Mouse (Mus musculus): ENCODE measurements around the gene Tlr13.

Tlr13 gene

GRCm38 (mm10) chrX:106142936-106143335, at the start of gene Tlr13:
Gene Tlr13 (plus strand): TSS chrX:106143204.
- no peak for DNase-seq (ENCODE audit: low spot score)

- DNase-seq (ENCODE audit: low spot score) = no peak
Measured at GRCm38 (mm10) chrX:106105464-106105863, 37.5 kb upstream of the Tlr13 start.

GRCm38 (mm10) chrX:106113881-106114280, 29.1 kb upstream of the Tlr13 start:
- no peak for DNase-seq (ENCODE audit: low spot score)

GRCm38 (mm10) chrX:106114674-106115073, 28.3 kb upstream of the Tlr13 start:
- no peak for DNase-seq (ENCODE audit: low spot score)

- DNase-seq (ENCODE audit: low spot score) = no peak
Measured at GRCm38 (mm10) chrX:106122823-106123222, 20.2 kb upstream of the Tlr13 start.

- DNase-seq (ENCODE audit: low spot score) = no peak
Measured at GRCm38 (mm10) chrX:106128283-106128682, 14.7 kb upstream of the Tlr13 start.

- DNase-seq (ENCODE audit: low spot score) = no peak
Measured at GRCm38 (mm10) chrX:106129877-106130276, 13.1 kb upstream of the Tlr13 start.

- DNase-seq (ENCODE audit: low spot score) = no peak
Measured at GRCm38 (mm10) chrX:106134916-106135315, 8.1 kb upstream of the Tlr13 start.

- no peak for DNase-seq (ENCODE audit: low spot score)
Measured at GRCm38 (mm10) chrX:106135484-106135883, 7.5 kb upstream of the Tlr13 start.

GRCm38 (mm10) chrX:106135916-106136575, 7.0 kb upstream of the Tlr13 start:
- no peak for DNase-seq (ENCODE audit: low spot score)

- peak; percentile 15 for DNase-seq (ENCODE audit: low spot score)
Measured at GRCm38 (mm10) chrX:106139309-106140070, 3.5 kb upstream of the Tlr13 start.

- no peak for DNase-seq (ENCODE audit: low spot score)
Measured at GRCm38 (mm10) chrX:106148185-106148584, 5.2 kb downstream of the Tlr13 start.

- DNase-seq (ENCODE audit: low spot score) = no peak
Measured at GRCm38 (mm10) chrX:106149460-106149859, 6.5 kb downstream of the Tlr13 start.

GRCm38 (mm10) chrX:106154180-106154586, 11.2 kb downstream of the Tlr13 start:
- DNase-seq (ENCODE audit: low spot score) = no peak

GRCm38 (mm10) chrX:106155892-106156291, 12.9 kb downstream of the Tlr13 start:
- DNase-seq (ENCODE audit: low spot score) = no peak

- DNase-seq (ENCODE audit: low spot score) = no peak
Measured at GRCm38 (mm10) chrX:106163995-106164394, 21.0 kb downstream of the Tlr13 start.

- DNase-seq (ENCODE audit: low spot score) = no peak
Measured at GRCm38 (mm10) chrX:106164555-106164954, 21.6 kb downstream of the Tlr13 start.

GRCm38 (mm10) chrX:106165089-106165488, 22.1 kb downstream of the Tlr13 start:
- DNase-seq (ENCODE audit: low spot score) = no peak

GRCm38 (mm10) chrX:106171106-106171852, 28.3 kb downstream of the Tlr13 start:
- peak; percentile 44 for DNase-seq (ENCODE audit: low spot score)

GRCm38 (mm10) chrX:106171853-106172154, 28.8 kb downstream of the Tlr13 start:
- DNase-seq (ENCODE audit: low spot score) = no peak

GRCm38 (mm10) chrX:106176331-106176730, 33.3 kb downstream of the Tlr13 start:
- no peak for DNase-seq (ENCODE audit: low spot score)

- DNase-seq (ENCODE audit: low spot score) = no peak
Measured at GRCm38 (mm10) chrX:106184279-106184678, 41.3 kb downstream of the Tlr13 start.

- DNase-seq (ENCODE audit: low spot score) = no peak
Measured at GRCm38 (mm10) chrX:106185706-106186105, 42.7 kb downstream of the Tlr13 start.

All from layer of hippocampus, adult 9-10 months (tissue).